Mouse (Mus musculus) 3134 (cell line): ENCODE results near the gene Tedc1.

ENCODE experiments used
- DNase-seq: peaks from one replicate; pipeline ENCODE4 v3.0.0-alpha.2; 2011; ENCODE audit warnings: low spot score; ENCODE audit not compliant: insufficient read length; ENCODE audit errors: extremely low read depth

Gene Tedc1

GRCm38 (mm10) chr12:113138901-113139864 lies 17.0 kb upstream of the Tedc1 start:
- DNase-seq: no peak

- peak; percentile 99 for DNase-seq
These were observed 16.2 kb upstream of the Tedc1 start, which contains the start of gene Crip2 for GRCm38 (mm10) chr12:113139908-113140615. Gene Crip2 (plus strand): TSS chr12:113140236.

- DNase-seq: peak; percentile 83
These were observed 15.4 kb upstream of the Tedc1 start for GRCm38 (mm10) chr12:113140616-113141411.

GRCm38 (mm10) chr12:113141531-113141973 lies 14.7 kb upstream of the Tedc1 start:
- peak; percentile 44 for DNase-seq

- DNase-seq: peak; percentile 84
These were observed 13.9 kb upstream of the Tedc1 start for GRCm38 (mm10) chr12:113142021-113142975.

GRCm38 (mm10) chr12:113143164-113143563 lies 13.1 kb upstream of the Tedc1 start:
- DNase-seq: no peak

- peak; percentile 66 for DNase-seq
These were observed 12.0 kb upstream of the Tedc1 start for GRCm38 (mm10) chr12:113144001-113144756.

- DNase-seq: no peak
These were observed 11.3 kb upstream of the Tedc1 start for GRCm38 (mm10) chr12:113144886-113145285.

GRCm38 (mm10) chr12:113145591-113145990 lies 10.6 kb upstream of the Tedc1 start:
- no peak for DNase-seq

- DNase-seq: no peak
These were observed 9.8 kb upstream of the Tedc1 start, which contains the start of gene Crip1 for GRCm38 (mm10) chr12:113146112-113147057. Gene Crip1 (plus strand): TSS chr12:113146316.

- DNase-seq: peak; percentile 45
These were observed 8.7 kb upstream of the Tedc1 start for GRCm38 (mm10) chr12:113147481-113147880.

GRCm38 (mm10) chr12:113148381-113149035 lies 7.7 kb upstream of the Tedc1 start:
- peak; percentile 64 for DNase-seq

GRCm38 (mm10) chr12:113149341-113149740 lies 6.9 kb upstream of the Tedc1 start:
- no peak for DNase-seq

GRCm38 (mm10) chr12:113149896-113150295 lies 6.3 kb upstream of the Tedc1 start:
- DNase-seq: no peak

- DNase-seq: no peak
These were observed 5.6 kb upstream of the Tedc1 start for GRCm38 (mm10) chr12:113150591-113150990.

GRCm38 (mm10) chr12:113151046-113151445 lies 5.2 kb upstream of the Tedc1 start:
- DNase-seq: no peak

GRCm38 (mm10) chr12:113151661-113152271 lies 4.5 kb upstream of the Tedc1 start:
- DNase-seq: no peak
